Mouse (Mus musculus) kidney, postnatal 0 days (tissue): ENCODE results near the gene Usp22. TPM values are rescaled to one million over a fixed set of nuclear protein-coding genes. Genes with fewer than 3 reads are reported as not detected.
"Not testable (repeated sequence)": the region's sequence is repeated elsewhere in the genome, so short reads cannot be mapped to it uniquely, and the experiment has no call there.

Experiments
- ATAC-seq: fragments of 200-750 bp; cut with Nextera tagmentation; replicated peaks from 2 replicates; pipeline ENCODE4 v1.8.0; 2017; ENCODE audit warnings: low read depth, moderate number of reproducible peaks, moderate TSS enrichment, moderate library complexity; ENCODE audit not compliant: low FRiP score
- DNase-seq: peaks from one replicate; pipeline ENCODE4 v3.0.0-alpha.2; 2016; ENCODE audit warnings: low spot score
- H3K27ac ChIP-seq: fragments of 300-500 bp; sonication (generic); 2 replicates; pipeline ENCODE4 v1.5.1; 2014; ENCODE audit warnings: mild to moderate bottlenecking
- H3K27me3 ChIP-seq: fragments of 300-500 bp; sonication (generic); 2 replicates; pipeline ENCODE4 v1.6.1; 2014; ENCODE audit warnings: low read length, mixed read lengths; ENCODE audit not compliant: insufficient read depth
- H3K36me3 ChIP-seq: fragments of 300-500 bp; sonication (generic); 2 replicates; pipeline ENCODE4 v1.6.1; 2014; ENCODE audit warnings: low read length, mixed read lengths; ENCODE audit not compliant: insufficient read depth
- H3K4me1 ChIP-seq: fragments of 300-500 bp; sonication (generic); replicated peaks from 2 replicates; pipeline ENCODE4 v1.6.1; 2014; ENCODE audit warnings: antibody characterized with exemption, low read length, mixed read lengths; ENCODE audit not compliant: insufficient read depth
- H3K4me2 ChIP-seq: fragments of 300-500 bp; sonication (generic); 2 replicates; pipeline ENCODE4 v1.6.1; 2014; ENCODE audit warnings: mild to moderate bottlenecking, low read length, moderate library complexity, mixed read lengths
- H3K4me3 ChIP-seq: fragments of 300-500 bp; sonication (generic); replicated peaks from 2 replicates; pipeline ENCODE4 v1.5.1; 2014; ENCODE audit warnings: low read depth, low read length
- H3K9ac ChIP-seq: fragments of 300-500 bp; sonication (generic); 2 replicates; pipeline ENCODE4 v1.6.1; 2014; ENCODE audit warnings: low read depth, low read length
- H3K9me3 ChIP-seq: fragments of 300-500 bp; sonication (generic); replicated peaks from 2 replicates; pipeline ENCODE4 v1.6.1; 2016; ENCODE audit warnings: low read length, inconsistent platforms, mixed read lengths
- CTCF ChIP-seq: IDR thresholded peaks from 2 replicates; pipeline ENCODE4 v1.5.1; 2016; ENCODE audit warnings: antibody characterized with exemption, low read depth, mild to moderate bottlenecking, moderate library complexity
- WGBS: fragments of 180-500 bp; shearing (Covaris S2); extraction: QIAGEN DNeasy Blood & Tissue Kit; methylation state at CpG from one replicate; pipeline ENCODE4 v1.1.7; 2014; 5-methylcytosine and 5-hydroxymethylcytosine counted together
- polyA plus RNA-seq: library from polyadenylated mRNA; unstranded; fragments of >200 nt; fragmentation: Nextera tagmentation; extraction: Ambion mirVana; gene quantifications from 2 replicates; pipeline ENCODE4 v1.2.1, GENCODE M21; 2015

The Usp22 gene
- polyA plus RNA-seq, 1 experiment from 2014 or later: 73.0 TPM

- Histone ChIP-seq H3K36me3 (no peaks in the 10 kb centered on the region), H3K4me2 (no peak overlapping the region), H3K9me3 (no peaks in the 10 kb centered on the region), H3K27me3 (no peaks in the 10 kb centered on the region), H3K9ac (no peak overlapping the region), H3K4me1 (no peaks in the 10 kb centered on the region), H3K4me3 (no peak overlapping the region), H3K27ac (no peak overlapping the region)
- no peak for TF ChIP-seq CTCF
- WGBS: 96% methylated on average over 2 of the region's 2 CpGs
- DNase-seq (no peak), ATAC-seq (no peak)
Observed at GRCm38 (mm10) chr11:61192779-61193178, 17.9 kb upstream of the Usp22 start.

- H3K4me2 ChIP-seq, H3K4me3 ChIP-seq, H3K9me3 ChIP-seq, H3K36me3 ChIP-seq, H3K27me3 ChIP-seq, H3K4me1 ChIP-seq, H3K27ac ChIP-seq, H3K9ac ChIP-seq, ATAC-seq, DNase-seq: not testable (repeated sequence)
- WGBS: 79% methylated on average over 7 of the region's 10 CpGs
Observed at GRCm38 (mm10) chr11:61192123-61192522, 17.3 kb upstream of the Usp22 start.

GRCm38 (mm10) chr11:61190776-61191175 lies 15.9 kb upstream of the Usp22 start:
- Histone ChIP-seq H3K27ac (no peak overlapping the region), H3K27me3 (no peaks in the 10 kb centered on the region), H3K4me1 (no peaks in the 10 kb centered on the region), H3K4me2 (no peak overlapping the region), H3K36me3 (no peaks in the 10 kb centered on the region), H3K9ac (no peak overlapping the region), H3K9me3 (no peaks in the 10 kb centered on the region), H3K4me3 (no peak overlapping the region)
- TF ChIP-seq CTCF: no peak
- no peak for DNase-seq
- ATAC-seq: no peak
- WGBS: 58% methylated on average over 2 of the region's 2 CpGs

- H3K9me3 ChIP-seq: no peaks in the 10 kb centered on the region
- ATAC-seq (no peak), DNase-seq (no peak)
- 76% methylated on average over 1 of the region's 1 CpGs for WGBS
- no peak overlapping the region for H3K4me3 ChIP-seq
- H3K36me3 ChIP-seq: no peaks in the 10 kb centered on the region
- no peaks in the 10 kb centered on the region for H3K4me1 ChIP-seq
- H3K27me3 ChIP-seq: no peaks in the 10 kb centered on the region
- H3K4me2 ChIP-seq: no peak overlapping the region
- H3K9ac ChIP-seq: no peak overlapping the region
- H3K27ac ChIP-seq: no peak overlapping the region
- no peak for TF ChIP-seq CTCF
Observed at GRCm38 (mm10) chr11:61183820-61184219, 9.0 kb upstream of the Usp22 start.

GRCm38 (mm10) chr11:61181624-61182023 lies 6.8 kb upstream of the Usp22 start:
- H3K36me3 ChIP-seq: no peaks in the 10 kb centered on the region
- ATAC-seq: no peak
- no peak overlapping the region for H3K27ac ChIP-seq
- no peak for TF ChIP-seq CTCF
- H3K4me3 ChIP-seq: no peak overlapping the region
- DNase-seq: no peak
- H3K9ac ChIP-seq: no peak overlapping the region
- H3K27me3 ChIP-seq: no peaks in the 10 kb centered on the region
- H3K9me3 ChIP-seq: no peaks in the 10 kb centered on the region
- no peak overlapping the region for H3K4me2 ChIP-seq
- no peaks in the 10 kb centered on the region for H3K4me1 ChIP-seq

- DNase-seq (no peak), ATAC-seq (no peak)
- H3K9ac ChIP-seq: no peak overlapping the region
- WGBS: 90% methylated on average over 3 of the region's 3 CpGs
- no peaks in the 10 kb centered on the region for H3K36me3 ChIP-seq
- H3K4me2 ChIP-seq: no peak overlapping the region
- no peaks in the 10 kb centered on the region for H3K27me3 ChIP-seq
- TF ChIP-seq CTCF: no peak
- no peaks in the 10 kb centered on the region for H3K4me1 ChIP-seq
- no peak overlapping the region for H3K27ac ChIP-seq
- no peaks in the 10 kb centered on the region for H3K9me3 ChIP-seq
- no peak overlapping the region for H3K4me3 ChIP-seq
Observed at GRCm38 (mm10) chr11:61180361-61180760, 5.5 kb upstream of the Usp22 start.

- 100% methylated on average over 1 of the region's 1 CpGs for WGBS
Observed at GRCm38 (mm10) chr11:61176321-61176720, 1.5 kb upstream of the Usp22 start.

More at GRCm38 (mm10) chr11:61176321-61176720, 1.5 kb upstream of the Usp22 start:
- no peaks in the 10 kb centered on the region for H3K27me3 ChIP-seq
- H3K9me3 ChIP-seq: no peaks in the 10 kb centered on the region
- no peak overlapping the region for H3K27ac ChIP-seq
- no peak overlapping the region for H3K4me2 ChIP-seq
- H3K36me3 ChIP-seq: no peaks in the 10 kb centered on the region
- no peak for TF ChIP-seq CTCF
- ATAC-seq: no peak
- H3K9ac ChIP-seq: no peak overlapping the region
- no peaks in the 10 kb centered on the region for H3K4me1 ChIP-seq
- H3K4me3 ChIP-seq: no peak overlapping the region
- DNase-seq: no peak
